Mouse (Mus musculus) ES-E14 (cell line): ENCODE results near the gene Elovl5. TPM values are rescaled to one million over a fixed set of nuclear protein-coding genes. Genes with fewer than 3 reads are reported as not detected.

ENCODE experiments used
- DNase-seq: peaks from one replicate; pipeline ENCODE4 v3.0.0-alpha.2; 2013; ENCODE audit warnings: low read depth, low spot score
- H3K27ac ChIP-seq: 2 replicates; pipeline ENCODE4 v1.5.1; 2012; ENCODE audit warnings: low read depth, mild to moderate bottlenecking, low read length, moderate library complexity, mixed read lengths; ENCODE audit not compliant: poor library complexity, insufficient read depth, severe bottlenecking
- H3K36me3 ChIP-seq: 2 replicates; pipeline ENCODE4 v1.6.1; 2012; ENCODE audit warnings: mild to moderate bottlenecking, low read length, moderate library complexity, mixed read lengths; ENCODE audit not compliant: control insufficient read depth, poor library complexity, insufficient read depth, severe bottlenecking
- H3K4me1 ChIP-seq, 2 experiments: fragments of 150-350 bp in 1 of 2; sonication (generic) in 1 of 2; 2 replicates each; pipeline ENCODE4 v1.6.1; 2012; ENCODE audit warnings: low read length in 2 of 2, mild to moderate bottlenecking in 1 of 2, mixed read lengths in 1 of 2; ENCODE audit not compliant: control insufficient read depth in 2 of 2, insufficient read depth in 2 of 2, poor library complexity in 1 of 2
- H3K4me3 ChIP-seq, 2 experiments: fragments of 150-350 bp in 1 of 2; sonication (generic) in 1 of 2; 2 replicates each; pipeline ENCODE4 v1.5.1; 2012; ENCODE audit warnings: low read length in 2 of 2, low read depth in 1 of 2, mild to moderate bottlenecking in 1 of 2, mixed read lengths in 1 of 2; ENCODE audit not compliant: insufficient read depth in 1 of 2, poor library complexity in 1 of 2, severe bottlenecking in 1 of 2
- H3K9ac ChIP-seq: 2 replicates; pipeline ENCODE4 v1.6.1; 2012; ENCODE audit warnings: low read depth, mild to moderate bottlenecking, low read length, mixed read lengths; ENCODE audit not compliant: poor library complexity, insufficient read depth, severe bottlenecking
- H3K9me3 ChIP-seq: fragments of 150-350 bp; sonication (generic); 2 replicates; pipeline ENCODE4 v1.6.1; 2012; ENCODE audit warnings: low read depth, mild to moderate bottlenecking, low read length; ENCODE audit not compliant: control insufficient read depth, insufficient read depth
- CHD2 ChIP-seq: IDR thresholded peaks from 2 replicates; pipeline ENCODE4 v1.6.1; 2014; ENCODE audit warnings: mild to moderate bottlenecking, low read depth, low read length, inconsistent platforms
- HCFC1 ChIP-seq: IDR thresholded peaks from 2 replicates; pipeline ENCODE4 v1.6.1; 2012; ENCODE audit warnings: low read length, inconsistent platforms, borderline replicate concordance; ENCODE audit not compliant: insufficient read depth
- MAFK ChIP-seq: IDR thresholded peaks from 2 replicates; pipeline ENCODE4 v1.6.1; 2014; ENCODE audit warnings: mild to moderate bottlenecking, low read depth, low read length, inconsistent platforms; ENCODE audit not compliant: insufficient read depth
- ZC3H11A ChIP-seq: IDR thresholded peaks from 2 replicates; pipeline ENCODE4 v1.6.1; 2012; ENCODE audit warnings: low read depth, mild to moderate bottlenecking, inconsistent platforms, low read length, borderline replicate concordance
- ZNF384 ChIP-seq: IDR thresholded peaks from 2 replicates; pipeline ENCODE4 v1.6.1; 2012; ENCODE audit warnings: low read depth, low read length, inconsistent platforms
- in situ Hi-C, 2 experiments: fragments of 600-800 bp; cut with MboI; formaldehyde crosslinking; loops; one replicate each; pipeline ENCODE4 v1.15.1; 2025; ENCODE audit warnings: low sequenced_read_pairs in 2 of 2, inconsistent platforms in 1 of 2; ENCODE audit not compliant: unreplicated experiment in 2 of 2
- total RNA-seq: library from RNA; depleted of rRNA; stranded (reverse); fragments of 300-350 nt; gene quantifications from 2 replicates; pipeline ENCODE4 v1.2.3, GENCODE M21; 2012

Elovl5 gene
- total RNA-seq, 1 experiment: 118 TPM

DNA sequence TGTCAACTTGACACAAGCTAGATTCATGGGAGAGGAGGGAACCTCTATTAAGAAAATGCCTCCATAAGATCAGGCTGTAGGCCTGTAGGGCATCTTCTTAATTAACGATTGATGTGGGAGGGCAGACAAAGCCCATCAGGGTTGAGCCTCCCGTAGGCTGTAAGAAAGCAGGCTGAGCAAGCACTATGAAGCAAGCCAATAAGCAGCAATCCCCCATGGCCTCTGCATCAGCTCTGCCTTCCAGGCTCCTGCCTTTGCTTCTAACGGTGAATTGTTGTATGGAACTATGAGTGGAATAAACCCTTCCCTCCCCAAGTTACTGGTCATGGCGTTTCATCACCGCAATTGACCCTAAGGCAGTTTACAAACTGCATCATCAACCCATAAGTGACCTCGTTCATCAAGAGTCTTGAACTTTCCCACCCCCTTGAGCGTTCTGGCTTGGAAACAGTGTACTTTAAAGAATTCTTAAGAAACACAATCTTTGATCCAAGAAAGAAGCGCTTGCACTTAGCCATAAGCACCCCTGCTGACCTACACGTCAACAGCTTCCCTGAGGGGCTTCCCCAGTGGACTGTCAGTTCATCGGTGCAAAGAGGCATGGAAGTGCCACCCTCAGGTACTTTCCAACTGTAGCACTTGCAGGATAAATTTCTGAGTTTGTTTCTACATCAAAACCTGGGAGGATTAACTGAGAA, 7.4 kb upstream of the Elovl5 start:
- in situ Hi-C loops: no loop called here

GRCm38 (mm10) chr9:77910270-77911240, 6.6 kb upstream of the Elovl5 start:
- no peaks in the 10 kb centered on the region for H3K36me3 ChIP-seq
- in situ Hi-C loops: no loop called here

More for the DNA sequence above, 7.4 kb upstream of the Elovl5 start:
- Histone ChIP-seq H3K36me3 (no peaks in the 10 kb centered on the region), H3K4me3 (peak overlapping the region; percentile 82 to 85), H3K4me1 (peaks cover 0 to 6% of the 10 kb centered on the region in 2 experiments; a peak in 1 of 4 replicates), H3K9me3 (no peaks in the 10 kb centered on the region), H3K9ac (peak overlapping the region; percentile 15; the same call in 1 of the 2 replicates), H3K27ac (peak overlapping the region; percentile 37; the same call in 1 of the 2 replicates)
- no peak for DNase-seq
- TF ChIP-seq CHD2: no peak
- no peak for TF ChIP-seq HCFC1
- TF ChIP-seq ZC3H11A: no peak
- no peak for TF ChIP-seq MAFK
- no peak for TF ChIP-seq ZNF384

GRCm38 (mm10) chr9:77911508-77912229, 5.5 kb upstream of the Elovl5 start:
- no peak overlapping the region for H3K9ac ChIP-seq
- H3K9me3 ChIP-seq: no peaks in the 10 kb centered on the region
- no peak overlapping the region for H3K27ac ChIP-seq
- H3K4me1 ChIP-seq: peaks cover 0 to 8% of the 10 kb centered on the region in 2 experiments; a peak in 2 of 4 replicates
- H3K36me3 ChIP-seq: no peaks in the 10 kb centered on the region
- no peak for TF ChIP-seq CHD2
- TF ChIP-seq ZNF384: no peak
- no peak for TF ChIP-seq ZC3H11A
- no peak for TF ChIP-seq HCFC1
- no peak for TF ChIP-seq MAFK
- no peak for DNase-seq
- peak overlapping the region in 1 of 2 experiments; percentile 82; a peak in 2 of 4 replicates for H3K4me3 ChIP-seq
- in situ Hi-C loops: no loop called here

More at GRCm38 (mm10) chr9:77910270-77911240, 6.6 kb upstream of the Elovl5 start:
- Histone ChIP-seq H3K4me1 (peaks cover 0 to 6% of the 10 kb centered on the region in 2 experiments; a peak in 2 of 4 replicates), H3K4me3 (peak overlapping the region; percentile 82 to 85), H3K9ac (peak overlapping the region; percentile 87), H3K9me3 (no peaks in the 10 kb centered on the region), H3K27ac (peak overlapping the region; percentile 77)
- TF ChIP-seq HCFC1 (no peak), ZC3H11A (no peak), CHD2 (no peak), ZNF384 (no peak), MAFK (no peak)
- DNase-seq: peak; percentile 80

DNA sequence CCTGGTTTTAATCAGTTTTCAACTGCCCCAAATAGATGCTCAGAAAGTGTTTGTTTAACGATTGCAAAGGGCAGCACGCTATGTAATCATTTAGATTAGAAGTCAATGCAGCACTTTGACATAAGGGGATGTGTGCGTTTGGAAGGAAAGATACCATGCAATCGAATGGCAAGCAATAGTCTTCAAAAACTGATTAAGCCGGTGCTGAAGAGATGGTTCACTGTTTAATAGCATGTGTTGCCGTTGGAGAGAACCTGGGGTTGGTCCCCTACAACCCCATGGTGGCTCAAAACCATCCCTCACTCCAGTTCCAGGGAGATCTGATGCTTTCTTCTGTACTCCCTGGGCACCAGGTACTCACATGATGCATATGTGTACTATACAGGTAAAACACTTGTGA, 4.9 kb upstream of the Elovl5 start:
- no peak overlapping the region for H3K27ac ChIP-seq
- peaks cover 0 to 8% of the 10 kb centered on the region in 2 experiments; a peak in 2 of 4 replicates for H3K4me1 ChIP-seq
- in situ Hi-C loops: no loop called here
- no peak for DNase-seq
- TF ChIP-seq HCFC1: no peak
- no peak for TF ChIP-seq ZNF384
- no peak for TF ChIP-seq CHD2
- no peak for TF ChIP-seq ZC3H11A
- no peak for TF ChIP-seq MAFK
- H3K4me3 ChIP-seq: no peak overlapping the region
- H3K36me3 ChIP-seq: no peaks in the 10 kb centered on the region
- H3K9ac ChIP-seq: no peak overlapping the region
- H3K9me3 ChIP-seq: no peaks in the 10 kb centered on the region
